8 mouse cellular contexts compared by ENCODE assay signal in genomic region chr4:156255078-156255839, GRCm38 (mm10). TPM values are rescaled to one million over a fixed set of nuclear protein-coding genes. Genes with fewer than 3 reads are reported as not detected.
DNase-seq lines count a peak whose midpoint lies in the region; ATAC-seq and TF ChIP-seq lines count a peak whose summit lies in the region.

Gene Samd11, minus strand, starts transcription at chr4:156255657.

- 0 out of 2 replicates have a peak, but pooled peaks cover 2% of the 10 kb centered on the region for H3K4me1 ChIP-seq in lung, postnatal 0 days (ENCODE audit: insufficient read depth, low read depth, low read length)
- peaks cover 20% of the 10 kb centered on the region for H3K4me1 ChIP-seq in forebrain, embryonic 12.5 days
- H3K4me1 ChIP-seq in liver, embryonic 12.5 days = peaks cover 47% of the 10 kb centered on the region

- H3K9ac ChIP-seq in lung, postnatal 0 days (replicated peaks; ENCODE audit: low read depth) = no peak within 1 kb of the TSS
- 0 out of 2 replicates have a peak within 1 kb of the TSS, but pooled peaks have one; percentile 13 for H3K9ac ChIP-seq in forebrain, embryonic 12.5 days
- H3K9ac ChIP-seq in liver, embryonic 12.5 days = peak within 1 kb of the TSS; percentile 86

- no peak for TF ChIP-seq CTCF in lung, postnatal 0 days (IDR thresholded peaks at IDR 0.05)

- no peaks in the 10 kb centered on the region for H3K9me3 ChIP-seq in lung, postnatal 0 days (ENCODE audit: low read length)
- H3K9me3 ChIP-seq in forebrain, embryonic 12.5 days = no peaks in the 10 kb centered on the region
- no peaks in the 10 kb centered on the region for H3K9me3 ChIP-seq in liver, embryonic 12.5 days (replicated peaks)

- no peaks in the 10 kb centered on the region for H3K36me3 ChIP-seq in lung, postnatal 0 days (ENCODE audit: insufficient read depth, low read length)
- H3K36me3 ChIP-seq in forebrain, embryonic 12.5 days (replicated peaks) = no peaks in the 10 kb centered on the region
- peaks cover 18% of the 10 kb centered on the region for H3K36me3 ChIP-seq in liver, embryonic 12.5 days

- peak; percentile 30; the same call in 1 of the 2 replicates for ATAC-seq in lung, postnatal 0 days
- peak; percentile 42; the same call in 1 of the 2 replicates for ATAC-seq in forebrain, embryonic 12.5 days (ENCODE audit: low FRiP score)
- ATAC-seq in liver, embryonic 12.5 days = peak; percentile 28

- peaks cover 20% of the 10 kb centered on the region for H3K27me3 ChIP-seq in lung, postnatal 0 days (replicated peaks; ENCODE audit: insufficient read depth, low read length)
- peaks cover 45% of the 10 kb centered on the region for H3K27me3 ChIP-seq in forebrain, embryonic 12.5 days
- peaks cover 17% of the 10 kb centered on the region for H3K27me3 ChIP-seq in liver, embryonic 12.5 days (replicated peaks)

- TF ChIP-seq EP300 in lung, postnatal 0 days (IDR thresholded peaks at IDR 0.05) = no peak

- peak; percentile 13 for DNase-seq in lung, postnatal 0 days (ENCODE audit: low spot score)
- no peak for DNase-seq in lung, postnatal 10 days
- peak; percentile 86 for DNase-seq in retina, postnatal 1 day
- no peak for DNase-seq in spleen, postnatal 4 days (ENCODE audit: low spot score in 2 of 2)
- DNase-seq in layer of hippocampus, adult 9-11 months = no peak
- no peak for DNase-seq in kidney, postnatal 25 days

- H3K27ac ChIP-seq in lung, postnatal 0 days (ENCODE audit: low read length) = no peak within 1 kb of the TSS
- H3K27ac ChIP-seq in forebrain, embryonic 12.5 days = no peak within 1 kb of the TSS
- H3K27ac ChIP-seq in liver, embryonic 12.5 days = peak within 1 kb of the TSS; percentile 95

- no peak within 1 kb of the TSS for H3K4me2 ChIP-seq in lung, postnatal 0 days (replicated peaks; ENCODE audit: low read depth, low read length)
- peak within 1 kb of the TSS; percentile 42 for H3K4me2 ChIP-seq in forebrain, embryonic 12.5 days
- peak within 1 kb of the TSS; percentile 70 for H3K4me2 ChIP-seq in liver, embryonic 12.5 days

- 5% methylated on average over 26 of the region's 26 CpGs for WGBS in lung, postnatal 0 days
- WGBS in forebrain, embryonic 12.5 days = 2% methylated on average over 26 of the region's 26 CpGs
- WGBS in liver, embryonic 12.5 days (ENCODE audit: insufficient replicate concordance) = 4% methylated on average over 26 of the region's 26 CpGs

- no peak within 1 kb of the TSS; the same call in 1 of the 2 replicates for H3K4me3 ChIP-seq in lung, postnatal 0 days (ENCODE audit: low read depth, low read length)
- H3K4me3 ChIP-seq in forebrain, embryonic 12.5 days (replicated peaks) = peak within 1 kb of the TSS; percentile 21
- H3K4me3 ChIP-seq in liver, embryonic 12.5 days = peak within 1 kb of the TSS; percentile 61

RNA-seq across cellular contexts. Expression of gene Samd11, which starts in this region (rescaled TPM):
- 0.12 and 0.24 TPM in 2 replicates for polyA plus RNA-seq in lung, postnatal 0 days (2015; fragmentation: Nextera tagmentation; extraction: Ambion mirVana)
- 0.95 and 2.0 TPM in 2 replicates for polyA plus RNA-seq in forebrain, embryonic 12.5 days (2016; fragmentation: Nextera tagmentation; extraction: Ambion mirVana)
- 26.8 and 28.4 TPM in 2 replicates for polyA plus RNA-seq in liver, embryonic 12.5 days (2016; fragmentation: Nextera tagmentation; extraction: Ambion mirVana)

Comparison
In these comparisons a context has a peak if more than half of its experiments do, and no peak if none do; other contexts are left out.
1. Peak in DNase-seq and ATAC-seq in lung, postnatal 0 days; RNA of the gene not detected or under 1 TPM.